Mouse (Mus musculus) forebrain, embryonic 13.5 days (tissue): ENCODE data around the gene Ttc4. TPM values are rescaled to one million over a fixed set of nuclear protein-coding genes. Genes with fewer than 3 reads are reported as not detected.

Experiments
- ATAC-seq: fragments of 200-750 bp; cut with Nextera tagmentation; 2 replicates; pipeline ENCODE4 v1.8.0; 2017
- H3K27ac ChIP-seq: fragments of 300-500 bp; sonication (generic); 2 replicates; pipeline ENCODE4 v1.5.1; 2015; ENCODE audit warnings: inconsistent platforms, mild to moderate bottlenecking, moderate library complexity
- H3K27me3 ChIP-seq: fragments of 300-500 bp; sonication (generic); 2 replicates; pipeline ENCODE4 v1.6.1; 2015; ENCODE audit warnings: mild to moderate bottlenecking, inconsistent platforms
- H3K36me3 ChIP-seq: fragments of 300-500 bp; sonication (generic); 2 replicates; pipeline ENCODE4 v1.6.1; 2015; ENCODE audit warnings: mild to moderate bottlenecking, inconsistent platforms; ENCODE audit not compliant: poor library complexity, severe bottlenecking
- H3K4me1 ChIP-seq: fragments of 300-500 bp; sonication (generic); 2 replicates; pipeline ENCODE4 v1.6.1; 2015; ENCODE audit warnings: inconsistent platforms
- H3K4me2 ChIP-seq: fragments of 300-500 bp; sonication (generic); 2 replicates; pipeline ENCODE4 v1.6.1; 2015; ENCODE audit warnings: inconsistent platforms, mild to moderate bottlenecking, moderate library complexity
- H3K4me3 ChIP-seq: fragments of 300-500 bp; sonication (generic); 2 replicates; pipeline ENCODE4 v1.5.1; 2015; ENCODE audit warnings: mild to moderate bottlenecking, inconsistent platforms
- H3K9ac ChIP-seq: fragments of 300-500 bp; sonication (generic); 2 replicates; pipeline ENCODE4 v1.6.1; 2015; ENCODE audit warnings: mild to moderate bottlenecking, inconsistent platforms
- H3K9me3 ChIP-seq: fragments of 300-500 bp; sonication (generic); replicated peaks from 2 replicates; pipeline ENCODE4 v1.6.1; 2016; ENCODE audit warnings: inconsistent platforms
- WGBS: fragments of 180-500 bp; shearing (Covaris S2); methylation state at CpG from one replicate; pipeline ENCODE4 v1.1.7; 2015; 5-methylcytosine and 5-hydroxymethylcytosine counted together
- polyA plus RNA-seq: library from polyadenylated mRNA; unstranded; fragments of >200 nt; fragmentation: Nextera tagmentation; extraction: Ambion mirVana; gene quantifications from 2 replicates; pipeline ENCODE4 v1.2.1, GENCODE M21; 2015

The Ttc4 gene
- polyA plus RNA-seq, 1 experiment from 2014 or later = 93.0 TPM

GRCm38 (mm10) chr4:106622712-106623111, 56.0 kb downstream of the Ttc4 start:
- Histone ChIP-seq H3K4me1 (peaks cover 5% of the 10 kb centered on the region; the same call in 1 of the 2 replicates), H3K4me3 (no peak overlapping the region), H3K4me2 (no peak overlapping the region), H3K9ac (no peak overlapping the region), H3K9me3 (no peaks in the 10 kb centered on the region), H3K27ac (no peak overlapping the region), H3K36me3 (no peaks in the 10 kb centered on the region), H3K27me3 (peaks cover 41% of the 10 kb centered on the region)
- ATAC-seq = no peak
- 36% methylated on average over 26 of the region's 28 CpGs for WGBS

GRCm38 (mm10) chr4:106622030-106622493, 56.7 kb downstream of the Ttc4 start, which contains the start of gene Ttc22:
TSS of gene Ttc22 (plus strand) at chr4:106622432.
- no peak for ATAC-seq
- H3K4me1 ChIP-seq = peaks cover 6% of the 10 kb centered on the region
- no peaks in the 10 kb centered on the region for H3K9me3 ChIP-seq
- no peak within 1 kb of the TSS for H3K27ac ChIP-seq
- H3K36me3 ChIP-seq = no peaks in the 10 kb centered on the region
- WGBS = 38% methylated on average over 16 of the region's 16 CpGs
- no peak within 1 kb of the TSS for H3K9ac ChIP-seq
- no peak within 1 kb of the TSS for H3K4me3 ChIP-seq
- peaks cover 44% of the 10 kb centered on the region for H3K27me3 ChIP-seq
- H3K4me2 ChIP-seq = no peak within 1 kb of the TSS

- Histone ChIP-seq H3K9me3 (no peaks in the 10 kb centered on the region), H3K27ac (no peak overlapping the region), H3K4me3 (no peak overlapping the region), H3K36me3 (no peaks in the 10 kb centered on the region), H3K9ac (no peak overlapping the region), H3K4me1 (peaks cover 9% of the 10 kb centered on the region), H3K27me3 (peaks cover 44% of the 10 kb centered on the region), H3K4me2 (no peak overlapping the region)
- ATAC-seq = no peak
- WGBS = 78% methylated on average over 3 of the region's 3 CpGs
Measured at GRCm38 (mm10) chr4:106621428-106621827, 57.3 kb downstream of the Ttc4 start.

- H3K4me3 ChIP-seq = no peak overlapping the region
- 85% methylated on average over 4 of the region's 4 CpGs for WGBS
- H3K9me3 ChIP-seq = no peaks in the 10 kb centered on the region
- H3K9ac ChIP-seq = no peak overlapping the region
- no peak overlapping the region for H3K27ac ChIP-seq
- H3K4me2 ChIP-seq = no peak overlapping the region
- peaks cover 12% of the 10 kb centered on the region for H3K4me1 ChIP-seq
- H3K36me3 ChIP-seq = no peaks in the 10 kb centered on the region
- ATAC-seq = no peak
- peaks cover 44% of the 10 kb centered on the region for H3K27me3 ChIP-seq
Measured at GRCm38 (mm10) chr4:106618898-106619297, 59.8 kb downstream of the Ttc4 start.

- H3K27ac ChIP-seq = no peak within 1 kb of the TSS
- peak within 1 kb of the TSS; percentile 30; the same call in 1 of the 2 replicates for H3K9ac ChIP-seq
- peak within 1 kb of the TSS; percentile 53 for H3K4me2 ChIP-seq
- no peaks in the 10 kb centered on the region for H3K9me3 ChIP-seq
- H3K4me3 ChIP-seq = peak within 1 kb of the TSS; percentile 12; the same call in 1 of the 2 replicates
- peaks cover 9% of the 10 kb centered on the region for H3K4me1 ChIP-seq
- no peak for ATAC-seq
- no peaks in the 10 kb centered on the region for H3K36me3 ChIP-seq
- peaks cover 25% of the 10 kb centered on the region for H3K27me3 ChIP-seq
- WGBS = under 1% methylated on average over 18 of the region's 19 CpGs
Measured at GRCm38 (mm10) chr4:106617056-106617455, 61.7 kb downstream of the Ttc4 start, which contains the start of gene Lexm. TSS of gene Lexm (minus strand) at chr4:106617241.

GRCm38 (mm10) chr4:106615637-106616036, 63.1 kb downstream of the Ttc4 start:
- Histone ChIP-seq H3K36me3 (no peaks in the 10 kb centered on the region), H3K27me3 (peaks cover 14% of the 10 kb centered on the region; the same call in 1 of the 2 replicates), H3K4me2 (no peak overlapping the region), H3K4me1 (peaks cover 9% of the 10 kb centered on the region), H3K9ac (no peak overlapping the region), H3K27ac (no peak overlapping the region), H3K9me3 (no peaks in the 10 kb centered on the region), H3K4me3 (no peak overlapping the region)
- 87% methylated on average over 12 of the region's 12 CpGs for WGBS
- ATAC-seq = no peak

GRCm38 (mm10) chr4:106614881-106615280, 63.9 kb downstream of the Ttc4 start:
- no peak for ATAC-seq
- Histone ChIP-seq H3K4me1 (peaks cover 9% of the 10 kb centered on the region), H3K27me3 (peaks cover 14% of the 10 kb centered on the region; the same call in 1 of the 2 replicates), H3K9me3 (no peaks in the 10 kb centered on the region), H3K36me3 (no peaks in the 10 kb centered on the region), H3K27ac (no peak overlapping the region), H3K9ac (no peak overlapping the region), H3K4me2 (no peak overlapping the region), H3K4me3 (no peak overlapping the region)
- WGBS = 87% methylated on average over 9 of the region's 9 CpGs

- H3K9ac ChIP-seq = no peak overlapping the region; the same call in 1 of the 2 replicates
- no peaks in the 10 kb centered on the region for H3K9me3 ChIP-seq
- peak; percentile 88 for ATAC-seq
- H3K4me3 ChIP-seq = no peak overlapping the region
- H3K4me2 ChIP-seq = no peak overlapping the region
- H3K36me3 ChIP-seq = no peaks in the 10 kb centered on the region
- 41% methylated on average over 7 of the region's 7 CpGs for WGBS
- H3K27ac ChIP-seq = no peak overlapping the region
- H3K4me1 ChIP-seq = peaks cover 9% of the 10 kb centered on the region
- peaks cover 14% of the 10 kb centered on the region; the same call in 1 of the 2 replicates for H3K27me3 ChIP-seq
Measured at GRCm38 (mm10) chr4:106614180-106614797, 64.5 kb downstream of the Ttc4 start.

- H3K27ac ChIP-seq = no peak overlapping the region
- H3K4me1 ChIP-seq = peaks cover 9% of the 10 kb centered on the region
- no peak overlapping the region for H3K4me2 ChIP-seq
- no peak overlapping the region for H3K9ac ChIP-seq
- no peaks in the 10 kb centered on the region for H3K9me3 ChIP-seq
- no peaks in the 10 kb centered on the region for H3K36me3 ChIP-seq
- H3K27me3 ChIP-seq = peaks cover 14% of the 10 kb centered on the region; the same call in 1 of the 2 replicates
- no peak overlapping the region for H3K4me3 ChIP-seq
- no peak for ATAC-seq
- WGBS = 68% methylated on average over 3 of the region's 3 CpGs
Measured at GRCm38 (mm10) chr4:106613560-106613959, 65.2 kb downstream of the Ttc4 start.

GRCm38 (mm10) chr4:106613105-106613504, 65.6 kb downstream of the Ttc4 start:
- Histone ChIP-seq H3K36me3 (no peaks in the 10 kb centered on the region), H3K9me3 (no peaks in the 10 kb centered on the region), H3K27me3 (peaks cover 14% of the 10 kb centered on the region; the same call in 1 of the 2 replicates), H3K9ac (no peak overlapping the region), H3K4me2 (no peak overlapping the region), H3K27ac (no peak overlapping the region), H3K4me3 (no peak overlapping the region), H3K4me1 (peaks cover 9% of the 10 kb centered on the region)
- WGBS = 86% methylated on average over 8 of the region's 8 CpGs
- no peak for ATAC-seq
